Mouse (Mus musculus): ENCODE data around the gene Coa7. TPM values are rescaled to one million over a fixed set of nuclear protein-coding genes. Genes with fewer than 3 reads are reported as not detected.
A peak's percentile ranks its signal among the peaks of the same experiment; 100 is the strongest.

The Coa7 gene
- polyA plus RNA-seq, 1 experiment from 2014 or later = 58.0 TPM

- Histone ChIP-seq H3K4me3 (no peak overlapping the region), H3K4me2 (replicated peaks) (peak overlapping the region; percentile 18; the same call in 1 of the 2 replicates), H3K4me1 (peaks cover 48% of the 10 kb centered on the region), H3K36me3 (peaks cover 4% of the 10 kb centered on the region; the same call in 1 of the 2 replicates), H3K9ac (peak overlapping the region; percentile 27; the same call in 1 of the 2 replicates), H3K9me3 (no peaks in the 10 kb centered on the region), H3K27ac (peak overlapping the region; percentile 96), H3K27me3 (no peaks in the 10 kb centered on the region)
- WGBS = 5% methylated on average over 7 of the region's 7 CpGs
- peak; percentile 37 for ATAC-seq (ENCODE audit: insufficient number of reproducible peaks, insufficient read depth, low FRiP score, low TSS enrichment)
Measured at GRCm38 (mm10) chr4:108363355-108364110, 35.6 kb downstream of the Coa7 start.

GRCm38 (mm10) chr4:108364111-108364476 lies 36.2 kb downstream of the Coa7 start:
- H3K9me3 ChIP-seq = no peaks in the 10 kb centered on the region
- no peak overlapping the region for H3K4me2 ChIP-seq (replicated peaks)
- H3K4me1 ChIP-seq = peaks cover 43% of the 10 kb centered on the region
- ATAC-seq (ENCODE audit: insufficient number of reproducible peaks, insufficient read depth, low FRiP score, low TSS enrichment) = no peak
- no peak overlapping the region for H3K4me3 ChIP-seq
- H3K27ac ChIP-seq = peak overlapping the region; percentile 96
- peaks cover 4% of the 10 kb centered on the region; the same call in 1 of the 2 replicates for H3K36me3 ChIP-seq
- H3K9ac ChIP-seq = peak overlapping the region; percentile 27; the same call in 1 of the 2 replicates
- no peaks in the 10 kb centered on the region for H3K27me3 ChIP-seq
- 13% methylated on average over 5 of the region's 5 CpGs for WGBS

- Histone ChIP-seq H3K4me3 (no peak overlapping the region), H3K4me2 (replicated peaks) (no peak overlapping the region), H3K36me3 (peaks cover 4% of the 10 kb centered on the region; the same call in 1 of the 2 replicates), H3K9me3 (no peaks in the 10 kb centered on the region), H3K27ac (peak overlapping the region; percentile 50; the same call in 1 of the 2 replicates), H3K27me3 (no peaks in the 10 kb centered on the region), H3K4me1 (peaks cover 1% of the 10 kb centered on the region), H3K9ac (no peak overlapping the region)
- 26% methylated on average over 5 of the region's 5 CpGs for WGBS
- ATAC-seq (ENCODE audit: insufficient number of reproducible peaks, insufficient read depth, low FRiP score, low TSS enrichment) = no peak
Measured at GRCm38 (mm10) chr4:108369254-108369653, 41.3 kb downstream of the Coa7 start.

- 71% methylated on average over 4 of the region's 4 CpGs for WGBS
- Histone ChIP-seq H3K36me3 (peaks cover 4% of the 10 kb centered on the region; the same call in 1 of the 2 replicates), H3K27ac (no peak overlapping the region), H3K9ac (no peak overlapping the region), H3K4me2 (replicated peaks) (no peak overlapping the region), H3K27me3 (no peaks in the 10 kb centered on the region), H3K9me3 (no peaks in the 10 kb centered on the region), H3K4me3 (no peak overlapping the region), H3K4me1 (no peaks in the 10 kb centered on the region)
- ATAC-seq (ENCODE audit: insufficient number of reproducible peaks, insufficient read depth, low FRiP score, low TSS enrichment) = no peak
Measured at GRCm38 (mm10) chr4:108370409-108370808, 42.5 kb downstream of the Coa7 start.

- no peak for ATAC-seq (ENCODE audit: insufficient number of reproducible peaks, insufficient read depth, low FRiP score, low TSS enrichment)
- Histone ChIP-seq H3K36me3 (peaks cover 4% of the 10 kb centered on the region; the same call in 1 of the 2 replicates), H3K27me3 (no peaks in the 10 kb centered on the region), H3K4me2 (replicated peaks) (no peak overlapping the region), H3K9me3 (no peaks in the 10 kb centered on the region), H3K4me1 (no peaks in the 10 kb centered on the region), H3K4me3 (no peak overlapping the region), H3K27ac (no peak overlapping the region), H3K9ac (no peak overlapping the region)
- 88% methylated on average over 3 of the region's 3 CpGs for WGBS
Measured at GRCm38 (mm10) chr4:108371421-108371820, 43.5 kb downstream of the Coa7 start.

- no peak overlapping the region for H3K27ac ChIP-seq
- H3K27me3 ChIP-seq = no peaks in the 10 kb centered on the region
- H3K4me3 ChIP-seq = no peak overlapping the region
- WGBS = 77% methylated on average over 3 of the region's 3 CpGs
- H3K9me3 ChIP-seq = no peaks in the 10 kb centered on the region
- H3K4me1 ChIP-seq = no peaks in the 10 kb centered on the region
- peaks cover 2% of the 10 kb centered on the region; the same call in 1 of the 2 replicates for H3K36me3 ChIP-seq
- no peak overlapping the region for H3K9ac ChIP-seq
- no peak for ATAC-seq (ENCODE audit: insufficient number of reproducible peaks, insufficient read depth, low FRiP score, low TSS enrichment)
- H3K4me2 ChIP-seq (replicated peaks) = no peak overlapping the region
Measured at GRCm38 (mm10) chr4:108372166-108372565, 44.2 kb downstream of the Coa7 start.

- ATAC-seq (ENCODE audit: insufficient number of reproducible peaks, insufficient read depth, low FRiP score, low TSS enrichment) = no peak
- no peaks in the 10 kb centered on the region for H3K9me3 ChIP-seq
- H3K4me3 ChIP-seq = no peak overlapping the region
- H3K4me2 ChIP-seq (replicated peaks) = no peak overlapping the region
- H3K36me3 ChIP-seq = no peaks in the 10 kb centered on the region
- WGBS = 79% methylated on average over 3 of the region's 3 CpGs
- H3K27me3 ChIP-seq = peaks cover 5% of the 10 kb centered on the region; the same call in 1 of the 2 replicates
- no peak overlapping the region for H3K27ac ChIP-seq
- no peak overlapping the region for H3K9ac ChIP-seq
- H3K4me1 ChIP-seq = 0 out of 2 replicates have a peak, but pooled peaks cover 6% of the 10 kb centered on the region
Measured at GRCm38 (mm10) chr4:108379476-108379875, 51.5 kb downstream of the Coa7 start.

- no peak overlapping the region for H3K4me2 ChIP-seq (replicated peaks)
- H3K27ac ChIP-seq = no peak overlapping the region
- no peaks in the 10 kb centered on the region for H3K9me3 ChIP-seq
- no peak for ATAC-seq (ENCODE audit: insufficient number of reproducible peaks, insufficient read depth, low FRiP score, low TSS enrichment)
- peaks cover 5% of the 10 kb centered on the region; the same call in 1 of the 2 replicates for H3K27me3 ChIP-seq
- H3K4me3 ChIP-seq = no peak overlapping the region
- WGBS = 22% methylated on average over 1 of the region's 1 CpGs
- H3K36me3 ChIP-seq = no peaks in the 10 kb centered on the region
- 0 out of 2 replicates have a peak, but pooled peaks cover 6% of the 10 kb centered on the region for H3K4me1 ChIP-seq
- no peak overlapping the region for H3K9ac ChIP-seq
Measured at GRCm38 (mm10) chr4:108380146-108380545, 52.2 kb downstream of the Coa7 start.

- ATAC-seq (ENCODE audit: insufficient number of reproducible peaks, insufficient read depth, low FRiP score, low TSS enrichment) = peak; percentile 24; the same call in 1 of the 2 replicates
- H3K27ac ChIP-seq = peak within 1 kb of the TSS; percentile 37; the same call in 1 of the 2 replicates
- WGBS = 2% methylated on average over 55 of the region's 55 CpGs
Measured at GRCm38 (mm10) chr4:108383183-108383714, 55.3 kb downstream of the Coa7 start, which contains the start of gene Shisal2a. TSS of gene Shisal2a (minus strand) at chr4:108383349.

GRCm38 (mm10) chr4:108386087-108386486 lies 58.1 kb downstream of the Coa7 start:
- H3K9me3 ChIP-seq = no peaks in the 10 kb centered on the region
- H3K4me3 ChIP-seq = no peak overlapping the region
- 15% methylated on average over 1 of the region's 1 CpGs for WGBS
- peaks cover 16% of the 10 kb centered on the region for H3K4me1 ChIP-seq
- H3K4me2 ChIP-seq (replicated peaks) = no peak overlapping the region
- ATAC-seq (ENCODE audit: insufficient number of reproducible peaks, insufficient read depth, low FRiP score, low TSS enrichment) = no peak
- H3K36me3 ChIP-seq = no peaks in the 10 kb centered on the region
- peaks cover 5% of the 10 kb centered on the region; the same call in 1 of the 2 replicates for H3K27me3 ChIP-seq
- H3K27ac ChIP-seq = no peak overlapping the region
- H3K9ac ChIP-seq = no peak overlapping the region

More at GRCm38 (mm10) chr4:108383183-108383714, 55.3 kb downstream of the Coa7 start, which contains the start of gene Shisal2a:
- Histone ChIP-seq H3K27me3 (peaks cover 5% of the 10 kb centered on the region; the same call in 1 of the 2 replicates), H3K36me3 (no peaks in the 10 kb centered on the region), H3K9ac (peak within 1 kb of the TSS; percentile 79), H3K4me2 (replicated peaks) (peak within 1 kb of the TSS; percentile 75), H3K9me3 (no peaks in the 10 kb centered on the region), H3K4me3 (peak within 1 kb of the TSS; percentile 53), H3K4me1 (peaks cover 13% of the 10 kb centered on the region)

- H3K27ac ChIP-seq = peak overlapping the region; percentile 92
- H3K9ac ChIP-seq = peak overlapping the region; percentile 48; the same call in 1 of the 2 replicates
- H3K4me3 ChIP-seq = peak overlapping the region; percentile 29
- WGBS = 31% methylated on average over 4 of the region's 4 CpGs
- H3K27me3 ChIP-seq = peaks cover 5% of the 10 kb centered on the region; the same call in 1 of the 2 replicates
- peaks cover 16% of the 10 kb centered on the region for H3K4me1 ChIP-seq
- no peaks in the 10 kb centered on the region for H3K9me3 ChIP-seq
- no peaks in the 10 kb centered on the region for H3K36me3 ChIP-seq
- no peak for ATAC-seq (ENCODE audit: insufficient number of reproducible peaks, insufficient read depth, low FRiP score, low TSS enrichment)
- peak overlapping the region; percentile 52 for H3K4me2 ChIP-seq (replicated peaks)
Measured at GRCm38 (mm10) chr4:108387106-108387505, 59.2 kb downstream of the Coa7 start.
